Mouse (Mus musculus) stomach, postnatal 0 days (tissue): Measurements from ENCODE around the gene Klf16. TPM values are rescaled to one million over a fixed set of nuclear protein-coding genes. Genes with fewer than 3 reads are reported as not detected.

Experiments used
- ATAC-seq: fragments of 200-750 bp; cut with Nextera tagmentation; 2 replicates; pipeline ENCODE4 v1.8.0; 2017; ENCODE audit not compliant: low FRiP score, low TSS enrichment
- DNase-seq: peaks from one replicate; pipeline ENCODE4 v3.0.0-alpha.2; 2016; ENCODE audit warnings: low spot score
- H3K27ac ChIP-seq: fragments of 300-500 bp; sonication (generic); replicated peaks from 2 replicates; pipeline ENCODE4 v1.5.1; 2014; ENCODE audit warnings: mild to moderate bottlenecking, control low read depth
- H3K27me3 ChIP-seq: fragments of 300-500 bp; sonication (generic); 2 replicates; pipeline ENCODE4 v1.6.1; 2014; ENCODE audit warnings: low read length; ENCODE audit not compliant: control insufficient read depth, insufficient read depth
- H3K36me3 ChIP-seq: fragments of 300-500 bp; sonication (generic); 2 replicates; pipeline ENCODE4 v1.6.1; 2014; ENCODE audit warnings: low read length, mixed read lengths; ENCODE audit not compliant: control insufficient read depth, insufficient read depth
- H3K4me1 ChIP-seq: fragments of 300-500 bp; sonication (generic); replicated peaks from 2 replicates; pipeline ENCODE4 v1.6.1; 2014; ENCODE audit warnings: antibody characterized with exemption; ENCODE audit not compliant: control insufficient read depth, insufficient read depth
- H3K4me2 ChIP-seq: fragments of 300-500 bp; sonication (generic); replicated peaks from 2 replicates; pipeline ENCODE4 v1.6.1; 2014; ENCODE audit warnings: low read depth, mild to moderate bottlenecking, control low read depth, moderate library complexity
- H3K4me3 ChIP-seq: fragments of 300-500 bp; sonication (generic); 2 replicates; pipeline ENCODE4 v1.5.1; 2014; ENCODE audit warnings: low read depth, low read length, control low read depth
- H3K9ac ChIP-seq: fragments of 300-500 bp; sonication (generic); 2 replicates; pipeline ENCODE4 v1.6.1; 2014; ENCODE audit warnings: mild to moderate bottlenecking, low read length, control low read depth, mixed read lengths
- H3K9me3 ChIP-seq: fragments of 300-500 bp; sonication (generic); 2 replicates; pipeline ENCODE4 v1.6.1; 2016; ENCODE audit warnings: low read length; ENCODE audit not compliant: control insufficient read depth
- CTCF ChIP-seq: IDR thresholded peaks from 2 replicates; pipeline ENCODE4 v1.5.1; 2016; ENCODE audit warnings: antibody characterized with exemption, low read depth, mild to moderate bottlenecking, moderate library complexity
- EP300 ChIP-seq: optimal IDR thresholded peaks from 2 replicates; pipeline ENCODE3; 2016; ENCODE audit warnings: antibody characterized with exemption
- WGBS: fragments of 180-500 bp; shearing (Covaris S2); extraction: QIAGEN DNeasy Blood & Tissue Kit; methylation state at CpG from one replicate; pipeline ENCODE4 v1.1.7; 2014; 5-methylcytosine and 5-hydroxymethylcytosine counted together
- polyA plus RNA-seq: library from polyadenylated mRNA; unstranded; fragments of >200 nt; fragmentation: Nextera tagmentation; extraction: Ambion mirVana; gene quantifications from 2 replicates; pipeline ENCODE4 v1.2.1, GENCODE M21; 2015

The Klf16 gene
- polyA plus RNA-seq, 1 experiment from 2014 or later = 8.3 TPM

DNA sequence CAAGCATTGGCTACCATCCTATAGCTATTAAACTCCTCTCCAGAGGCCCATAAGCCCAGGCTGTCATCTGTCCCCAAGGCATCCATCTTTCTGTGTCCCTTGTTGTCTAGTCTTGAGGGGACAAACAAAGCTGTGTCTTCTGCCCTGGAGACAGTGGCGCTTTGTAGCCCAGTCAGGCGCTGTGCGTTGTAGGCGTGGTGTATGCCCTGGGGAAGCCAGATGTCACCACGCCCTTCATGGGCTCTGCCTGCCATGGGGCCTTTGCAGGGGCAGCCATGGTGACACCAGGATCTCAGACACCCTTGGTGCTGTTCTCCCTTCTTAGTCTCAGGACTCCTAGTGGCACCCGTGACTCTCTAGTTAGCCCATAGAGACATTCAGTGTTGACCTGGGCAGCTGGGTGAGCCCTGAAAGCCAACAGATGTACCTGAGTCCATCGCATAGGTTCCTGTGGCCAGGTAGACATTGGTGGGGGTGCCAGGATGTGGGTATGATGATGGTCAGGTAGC is 26.9 kb upstream of the Klf16 start:
- DNase-seq (no peak), ATAC-seq (no peak)
- Histone ChIP-seq H3K4me2 (peak overlapping the region; percentile 91), H3K4me3 (peak overlapping the region; percentile 70; the same call in 1 of the 2 replicates), H3K27ac (peak overlapping the region; percentile 91), H3K9me3 (no peaks in the 10 kb centered on the region), H3K36me3 (peaks cover 7% of the 10 kb centered on the region), H3K27me3 (no peaks in the 10 kb centered on the region), H3K9ac (peak overlapping the region; percentile 68), H3K4me1 (peaks cover 3% of the 10 kb centered on the region; the same call in 1 of the 2 replicates)
- TF ChIP-seq CTCF = no peak
- TF ChIP-seq EP300 = no peak
- 60% methylated on average over 7 of the region's 7 CpGs for WGBS

DNA sequence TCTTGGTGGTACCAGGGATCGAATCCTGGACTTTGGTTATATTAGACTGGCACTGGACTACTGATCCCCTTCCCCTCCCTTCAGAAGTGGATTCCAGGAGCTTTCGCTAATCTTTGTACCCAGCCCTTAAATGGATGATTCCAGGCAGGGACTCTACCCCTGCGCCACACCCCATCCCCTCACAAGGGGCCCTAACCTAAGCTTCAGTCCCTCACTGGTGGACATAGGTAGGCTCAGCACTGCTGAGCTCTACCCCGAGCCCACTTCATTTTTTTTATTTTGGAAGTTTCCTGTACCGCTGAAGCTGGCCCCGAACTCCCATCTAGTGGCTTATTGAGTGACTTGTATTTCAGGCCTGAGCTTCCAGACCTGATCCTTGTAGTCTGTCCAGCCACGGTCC is 26.2 kb upstream of the Klf16 start:
- ATAC-seq (no peak), DNase-seq (no peak)
- Histone ChIP-seq H3K9me3 (no peaks in the 10 kb centered on the region), H3K36me3 (peaks cover 6% of the 10 kb centered on the region), H3K4me3 (peak overlapping the region; percentile 70), H3K27me3 (no peaks in the 10 kb centered on the region), H3K4me2 (peak overlapping the region; percentile 91), H3K4me1 (peaks cover 3% of the 10 kb centered on the region; the same call in 1 of the 2 replicates), H3K9ac (peak overlapping the region; percentile 68), H3K27ac (peak overlapping the region; percentile 91)
- WGBS = 27% methylated on average over 7 of the region's 7 CpGs
- TF ChIP-seq CTCF (no peak), EP300 (no peak)

GRCm38 (mm10) chr10:80602698-80603325 is 25.7 kb upstream of the Klf16 start, which contains the start of the genes Scamp4 and Adat3:
Gene Scamp4 (plus strand): TSS chr10:80602872.
Gene Adat3 (plus strand): TSS chr10:80602880.
- Histone ChIP-seq H3K4me1 (peaks cover 3% of the 10 kb centered on the region; the same call in 1 of the 2 replicates), H3K27ac (peak within 1 kb of the TSS; percentile 91), H3K27me3 (no peaks in the 10 kb centered on the region), H3K9ac (peak within 1 kb of the TSS; percentile 68), H3K4me2 (peak within 1 kb of the TSS; percentile 91), H3K9me3 (no peaks in the 10 kb centered on the region), H3K4me3 (peak within 1 kb of the TSS; percentile 70), H3K36me3 (peaks cover 6% of the 10 kb centered on the region)
- DNase-seq = peak; percentile 96
- ATAC-seq = peak; percentile 89
- WGBS = under 1% methylated on average over 54 of the region's 54 CpGs
- TF ChIP-seq CTCF (no peak), EP300 (no peak)

- TF ChIP-seq CTCF = no peak
- no peak for TF ChIP-seq EP300
- DNase-seq (no peak), ATAC-seq (no peak)
- Histone ChIP-seq H3K4me1 (no peaks in the 10 kb centered on the region), H3K9ac (no peak overlapping the region), H3K9me3 (no peaks in the 10 kb centered on the region), H3K27ac (0 out of 2 replicates have a peak overlapping the region, but pooled peaks have one; percentile 18), H3K36me3 (no peaks in the 10 kb centered on the region), H3K4me2 (no peak overlapping the region), H3K27me3 (no peaks in the 10 kb centered on the region), H3K4me3 (no peak overlapping the region)
- 34% methylated on average over 4 of the region's 4 CpGs for WGBS
These were observed 19.2 kb upstream of the Klf16 start for GRCm38 (mm10) chr10:80596318-80596717.

DNA sequence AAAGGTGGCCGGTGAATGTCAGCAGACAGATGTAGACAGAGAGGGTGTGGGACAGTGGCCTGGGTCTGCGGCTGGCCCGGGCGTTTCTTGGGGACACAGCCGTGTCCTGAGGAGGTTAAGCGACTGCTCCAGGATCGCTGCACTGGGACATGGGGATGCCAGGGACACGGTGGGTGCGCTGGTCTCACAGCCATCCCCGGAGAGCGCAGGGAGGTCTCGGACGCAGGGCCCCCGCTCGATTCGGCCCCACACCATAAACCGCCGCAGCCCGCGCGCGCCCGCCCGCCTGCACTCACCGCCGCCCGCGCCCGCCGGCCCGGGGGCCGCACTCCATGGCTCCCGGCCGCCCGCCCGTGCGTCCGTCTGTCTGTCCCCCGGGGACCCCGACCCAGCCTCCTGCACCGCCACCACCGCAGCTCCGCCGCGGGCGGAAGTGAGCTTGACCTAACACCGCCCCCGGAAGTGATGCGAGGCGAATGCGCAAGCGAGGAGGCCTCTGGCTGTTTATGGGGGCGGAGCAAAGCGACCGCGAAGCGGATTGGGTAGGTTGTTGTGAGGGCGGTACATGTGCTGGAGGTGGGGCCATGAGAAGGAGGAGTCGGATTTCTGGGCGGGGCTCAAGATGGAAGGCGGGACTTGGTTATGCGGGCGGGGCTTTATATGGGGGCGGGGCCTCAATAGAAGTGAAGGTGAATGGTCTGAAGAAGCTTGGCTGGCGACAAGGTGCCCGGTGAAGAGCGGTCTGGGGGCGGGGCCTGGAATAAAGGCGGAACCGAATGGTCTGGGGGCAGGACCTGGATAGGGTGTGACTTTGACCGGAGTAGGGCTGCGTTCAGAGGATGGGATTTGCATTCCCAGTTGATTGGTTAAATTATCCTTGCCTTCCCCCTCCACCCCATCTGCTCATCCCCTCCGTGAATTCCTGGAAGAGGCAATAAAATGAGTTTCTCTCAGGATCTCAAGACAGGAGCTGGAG is 13.0 kb upstream of the Klf16 start, which contains the start of gene Abhd17a:
TSS of gene Abhd17a (minus strand) at position 463 of the 976 bp plus-strand sequence.
- ATAC-seq (peak; percentile 94), DNase-seq (peak; percentile 99)
- Histone ChIP-seq H3K27ac (peak within 1 kb of the TSS; percentile 89), H3K9ac (peak within 1 kb of the TSS; percentile 95), H3K4me1 (peaks cover 6% of the 10 kb centered on the region; the same call in 1 of the 2 replicates), H3K27me3 (no peaks in the 10 kb centered on the region), H3K36me3 (peaks cover 10% of the 10 kb centered on the region), H3K4me2 (peak within 1 kb of the TSS; percentile 97), H3K4me3 (peak within 1 kb of the TSS; percentile 95), H3K9me3 (no peaks in the 10 kb centered on the region)
- 1% methylated on average over 57 of the region's 73 CpGs for WGBS
- TF ChIP-seq EP300 = no peak
- TF ChIP-seq CTCF = no peak
